Mouse (Mus musculus): ENCODE results near the gene Cacna1b.

Cacna1b gene

GRCm38 (mm10) chr2:24719645-24720379 is 43.1 kb downstream of the Cacna1b start:
- DNase-seq (ENCODE audit: low spot score in 2 of 2), result no peak

- no peak for DNase-seq (ENCODE audit: low spot score in 2 of 2)
Measured at GRCm38 (mm10) chr2:24718906-24719305, 44.0 kb downstream of the Cacna1b start.

GRCm38 (mm10) chr2:24717963-24718362 is 45.0 kb downstream of the Cacna1b start:
- DNase-seq (ENCODE audit: low spot score in 2 of 2), result no peak

- DNase-seq (ENCODE audit: low spot score in 2 of 2), result peak; percentile 45 to 69
Measured at GRCm38 (mm10) chr2:24717461-24717860, 45.5 kb downstream of the Cacna1b start.

- DNase-seq (ENCODE audit: low spot score in 2 of 2), result no peak
Measured at GRCm38 (mm10) chr2:24705929-24706328, 57.0 kb downstream of the Cacna1b start.

GRCm38 (mm10) chr2:24702208-24702957 is 60.6 kb downstream of the Cacna1b start:
- no peak for DNase-seq (ENCODE audit: low spot score in 2 of 2)

- no peak for DNase-seq (ENCODE audit: low spot score in 2 of 2)
Measured at GRCm38 (mm10) chr2:24697281-24697980, 65.5 kb downstream of the Cacna1b start.

- no peak for DNase-seq (ENCODE audit: low spot score in 2 of 2)
Measured at GRCm38 (mm10) chr2:24692371-24692770, 70.6 kb downstream of the Cacna1b start.

- no peak for DNase-seq (ENCODE audit: low spot score in 2 of 2)
Measured at GRCm38 (mm10) chr2:24690356-24690755, 72.6 kb downstream of the Cacna1b start.

GRCm38 (mm10) chr2:24685347-24685746 is 77.6 kb downstream of the Cacna1b start:
- peak in 1 of 2 experiments; percentile 40 for DNase-seq (ENCODE audit: low spot score in 2 of 2)

- DNase-seq (ENCODE audit: low spot score in 2 of 2), result no peak
Measured at GRCm38 (mm10) chr2:24684796-24685195, 78.2 kb downstream of the Cacna1b start.

GRCm38 (mm10) chr2:24683266-24683665 is 79.7 kb downstream of the Cacna1b start:
- DNase-seq (ENCODE audit: low spot score in 2 of 2), result no peak

- no peak for DNase-seq (ENCODE audit: low spot score in 2 of 2)
Measured at GRCm38 (mm10) chr2:24680731-24681130, 82.2 kb downstream of the Cacna1b start.

GRCm38 (mm10) chr2:24680176-24680575 is 82.8 kb downstream of the Cacna1b start:
- DNase-seq (ENCODE audit: low spot score in 2 of 2), result no peak

GRCm38 (mm10) chr2:24679012-24679651 is 83.8 kb downstream of the Cacna1b start:
- peak in 1 of 2 experiments; percentile 38 for DNase-seq (ENCODE audit: low spot score in 2 of 2)

GRCm38 (mm10) chr2:24678538-24678937 is 84.4 kb downstream of the Cacna1b start:
- no peak for DNase-seq (ENCODE audit: low spot score in 2 of 2)

- no peak for DNase-seq (ENCODE audit: low spot score in 2 of 2)
Measured at GRCm38 (mm10) chr2:24678110-24678509, 84.8 kb downstream of the Cacna1b start.

GRCm38 (mm10) chr2:24677629-24678028 is 85.3 kb downstream of the Cacna1b start:
- DNase-seq (ENCODE audit: low spot score in 2 of 2), result no peak

- no peak for DNase-seq (ENCODE audit: low spot score in 2 of 2)
Measured at GRCm38 (mm10) chr2:24674432-24675006, 88.4 kb downstream of the Cacna1b start.

GRCm38 (mm10) chr2:24668598-24668997 is 94.4 kb downstream of the Cacna1b start:
- no peak for DNase-seq (ENCODE audit: low spot score in 2 of 2)

GRCm38 (mm10) chr2:24664678-24665257 is 98.2 kb downstream of the Cacna1b start:
- DNase-seq (ENCODE audit: low spot score in 2 of 2), result no peak

All from frontal cortex, postnatal 36 days (tissue).